Mouse (Mus musculus) embryo, embryonic 10 days (tissue): ENCODE data around the gene Prune1.

Experiments used
- DNase-seq: peaks from one replicate; pipeline ENCODE4 v3.0.0-alpha.2; 2015; ENCODE audit warnings: low spot score

Prune1 gene

GRCm38 (mm10) chr3:95306244-95306643 lies 24.4 kb upstream of the Prune1 start:
- DNase-seq = no peak

GRCm38 (mm10) chr3:95301204-95301796 lies 19.4 kb upstream of the Prune1 start:
- no peak for DNase-seq

- no peak for DNase-seq
Observed at GRCm38 (mm10) chr3:95298018-95298417, 16.1 kb upstream of the Prune1 start.

GRCm38 (mm10) chr3:95296103-95296469 lies 14.2 kb upstream of the Prune1 start:
- DNase-seq = peak; percentile 62

GRCm38 (mm10) chr3:95295321-95296102 lies 13.6 kb upstream of the Prune1 start:
- no peak for DNase-seq

GRCm38 (mm10) chr3:95294718-95295117 lies 12.8 kb upstream of the Prune1 start:
- no peak for DNase-seq

GRCm38 (mm10) chr3:95294316-95294715 lies 12.4 kb upstream of the Prune1 start:
- DNase-seq = no peak

- DNase-seq = no peak
Observed at GRCm38 (mm10) chr3:95293537-95293936, 11.7 kb upstream of the Prune1 start.

- no peak for DNase-seq
Observed at GRCm38 (mm10) chr3:95292899-95293298, 11.0 kb upstream of the Prune1 start.

- DNase-seq = no peak
Observed at GRCm38 (mm10) chr3:95291041-95291440, 9.2 kb upstream of the Prune1 start.

GRCm38 (mm10) chr3:95290156-95290555 lies 8.3 kb upstream of the Prune1 start:
- no peak for DNase-seq

- no peak for DNase-seq
Observed at GRCm38 (mm10) chr3:95289419-95289818, 7.5 kb upstream of the Prune1 start.

- DNase-seq = no peak
Observed at GRCm38 (mm10) chr3:95287541-95287940, 5.7 kb upstream of the Prune1 start.

GRCm38 (mm10) chr3:95286510-95286909 lies 4.6 kb upstream of the Prune1 start:
- no peak for DNase-seq

GRCm38 (mm10) chr3:95286011-95286410 lies 4.1 kb upstream of the Prune1 start:
- no peak for DNase-seq

- DNase-seq = no peak
Observed at GRCm38 (mm10) chr3:95285390-95285789, 3.5 kb upstream of the Prune1 start.

GRCm38 (mm10) chr3:95284501-95285281 lies 2.8 kb upstream of the Prune1 start:
- no peak for DNase-seq

GRCm38 (mm10) chr3:95284062-95284461 lies 2.2 kb upstream of the Prune1 start:
- DNase-seq = no peak

GRCm38 (mm10) chr3:95283589-95283941 lies 1.7 kb upstream of the Prune1 start:
- DNase-seq = no peak

- peak; percentile 84 for DNase-seq
Observed at GRCm38 (mm10) chr3:95282865-95283588, 1.2 kb upstream of the Prune1 start.

- DNase-seq = peak; percentile 35
Observed at GRCm38 (mm10) chr3:95282381-95282864, 547 bp upstream of the Prune1 start.

GRCm38 (mm10) chr3:95280747-95281146 lies 1.1 kb downstream of the Prune1 start:
- DNase-seq = peak; percentile 18
